16 mouse cellular contexts compared by ENCODE assay signal in the genomic region with DNA sequence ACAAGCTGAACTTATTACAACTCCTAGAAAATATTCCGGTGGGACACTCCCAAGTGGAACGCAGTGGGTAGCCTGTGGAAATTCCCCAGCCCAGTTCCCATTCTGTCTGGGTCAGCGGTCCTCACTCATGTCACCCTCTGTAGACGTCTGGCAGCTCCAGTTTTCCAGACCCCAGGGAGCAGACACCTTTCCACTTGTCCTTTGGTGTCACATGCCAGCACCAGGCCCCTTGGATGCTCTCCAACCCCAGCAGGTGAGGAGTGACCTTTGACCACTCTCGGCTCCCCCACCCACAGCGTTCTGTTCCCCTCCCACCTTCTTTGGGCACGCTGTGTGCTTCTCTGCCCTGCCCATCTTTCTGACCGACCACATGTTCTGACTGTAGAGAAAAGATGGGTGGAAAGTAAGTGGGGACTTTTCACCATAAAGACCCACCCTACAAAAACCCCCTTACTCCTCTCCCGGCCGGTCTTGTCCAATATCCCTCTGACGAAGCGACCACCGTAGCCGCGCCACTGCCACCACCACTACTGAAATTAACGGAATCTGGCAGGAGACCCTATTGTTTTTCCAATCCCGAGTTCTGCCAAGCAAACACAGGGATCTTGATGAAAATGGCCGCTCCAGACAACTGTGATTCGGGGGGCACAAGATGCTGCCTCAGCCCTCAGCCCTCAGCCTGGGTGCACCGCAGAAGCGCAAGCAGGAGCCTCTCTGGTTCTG.
DNase-seq lines count a peak whose midpoint lies in the region; ATAC-seq lines count a peak whose summit lies in the region.
"Had no signal": no experiment of that assay in that cellular context is flagged by ENCODE, and none has a peak within 500 bp of the region (broad histone marks: within the 10 kb centered on the region; RNA-seq: fewer than 3 reads in every experiment).

No protein-coding gene starts in this region.

- H3K9ac ChIP-seq in forebrain, embryonic 11.5 days (ENCODE audit: low read length), result no peak overlapping the region
- no peak overlapping the region for H3K9ac ChIP-seq in midbrain, embryonic 11.5 days (ENCODE audit: low read length)
- no peak overlapping the region for H3K9ac ChIP-seq in midbrain, embryonic 14.5 days (replicated peaks; ENCODE audit: low read length)
- no peak overlapping the region for H3K9ac ChIP-seq in intestine, embryonic 15.5 days
- no peak overlapping the region for H3K9ac ChIP-seq in hindbrain, embryonic 14.5 days
- H3K9ac ChIP-seq: embryonic facial prominence, embryonic 13.5 days; heart, embryonic 15.5 days; hindbrain, embryonic 13.5 days; limb, embryonic 12.5 days; liver, embryonic 15.5 days had no signal

- H3K27ac ChIP-seq in forebrain, embryonic 10.5 days, result peak overlapping the region; percentile 20; the same call in 1 of the 2 replicates
- no peak overlapping the region for H3K27ac ChIP-seq in forebrain, embryonic 11.5 days (ENCODE audit: low read depth, low read length)
- H3K27ac ChIP-seq in midbrain, embryonic 11.5 days (ENCODE audit: low read depth, low read length), result no peak overlapping the region
- no peak overlapping the region for H3K27ac ChIP-seq in midbrain, embryonic 14.5 days (replicated peaks; ENCODE audit: low read depth, low read length)
- H3K27ac ChIP-seq in intestine, embryonic 15.5 days, result no peak overlapping the region
- H3K27ac ChIP-seq in hindbrain, embryonic 14.5 days, result no peak overlapping the region
- H3K27ac ChIP-seq: embryonic facial prominence, embryonic 13.5 days; heart, embryonic 15.5 days; hindbrain, embryonic 13.5 days; limb, embryonic 12.5 days; liver, embryonic 15.5 days had no signal

- peaks cover 51% of the 10 kb centered on the region for H3K4me1 ChIP-seq in forebrain, embryonic 10.5 days
- H3K4me1 ChIP-seq in forebrain, embryonic 11.5 days (replicated peaks; ENCODE audit: control insufficient read depth, insufficient read depth, low read length), result peaks cover 9% of the 10 kb centered on the region
- peaks cover 9% of the 10 kb centered on the region for H3K4me1 ChIP-seq in midbrain, embryonic 11.5 days (ENCODE audit: control insufficient read depth, insufficient read depth, low read length)
- H3K4me1 ChIP-seq in midbrain, embryonic 14.5 days (ENCODE audit: control insufficient read depth, insufficient read depth, low read length), result no peaks in the 10 kb centered on the region
- no peaks in the 10 kb centered on the region; the same call in 1 of the 2 replicates for H3K4me1 ChIP-seq in intestine, embryonic 15.5 days (replicated peaks)
- H3K4me1 ChIP-seq in hindbrain, embryonic 14.5 days (replicated peaks; ENCODE audit: control insufficient read depth, insufficient read depth, low read length), result no peaks in the 10 kb centered on the region
- H3K4me1 ChIP-seq: liver, embryonic 15.5 days had no signal

- DNase-seq in forebrain, embryonic 10.5 days (ENCODE audit: extremely low spot score, low spot score), result no peak
- no peak for DNase-seq in forebrain, embryonic 11.5 days (ENCODE audit: low spot score)
- DNase-seq in midbrain, embryonic 11.5 days (ENCODE audit: low spot score, missing footprints), result peak; percentile 82
- DNase-seq in midbrain, embryonic 14.5 days, result no peak
- DNase-seq in kidney, postnatal 10 days, result peak; percentile 52
- no peak for DNase-seq in hindbrain, embryonic 14.5 days (ENCODE audit: low spot score)
- DNase-seq: lung, postnatal 14 days; right cerebral cortex, postnatal 25 days had no signal

- WGBS in forebrain, embryonic 10.5 days, result 88% methylated on average over 21 of the region's 21 CpGs
- WGBS in forebrain, embryonic 11.5 days, result 87% methylated on average over 21 of the region's 21 CpGs
- WGBS in midbrain, embryonic 11.5 days, result 87% methylated on average over 21 of the region's 21 CpGs
- whole genome bisulfite sequencing in midbrain, embryonic 14.5 days, result 83% methylated on average over 21 of the region's 21 CpGs
- 80% methylated on average over 21 of the region's 21 CpGs for WGBS in intestine, embryonic 15.5 days
- WGBS in hindbrain, embryonic 14.5 days, result 72% methylated on average over 21 of the region's 21 CpGs

- no peak overlapping the region for H3K4me2 ChIP-seq in forebrain, embryonic 11.5 days (ENCODE audit: low read depth, low read length, severe bottlenecking)
- no peak overlapping the region for H3K4me2 ChIP-seq in midbrain, embryonic 11.5 days
- H3K4me2 ChIP-seq in midbrain, embryonic 14.5 days (ENCODE audit: low read length), result no peak overlapping the region
- no peak overlapping the region for H3K4me2 ChIP-seq in intestine, embryonic 15.5 days (replicated peaks)
- no peak overlapping the region for H3K4me2 ChIP-seq in hindbrain, embryonic 14.5 days (replicated peaks)
- H3K4me2 ChIP-seq: embryonic facial prominence, embryonic 13.5 days; heart, embryonic 15.5 days; hindbrain, embryonic 13.5 days; limb, embryonic 12.5 days; liver, embryonic 15.5 days had no signal

- ATAC-seq in forebrain, embryonic 11.5 days (replicated peaks; ENCODE audit: low FRiP score), result no peak
- no peak for ATAC-seq in midbrain, embryonic 11.5 days (ENCODE audit: low FRiP score)
- ATAC-seq in midbrain, embryonic 14.5 days (ENCODE audit: low FRiP score, low TSS enrichment), result no peak
- peak; percentile 74 for ATAC-seq in intestine, embryonic 15.5 days
- no peak for ATAC-seq in activated CD4-positive, CD25-positive, alpha-beta regulatory T cell, adult 4 months
- ATAC-seq in hindbrain, embryonic 14.5 days (ENCODE audit: low FRiP score), result no peak

- peaks cover 20% of the 10 kb centered on the region for H3K27me3 ChIP-seq in forebrain, embryonic 10.5 days (ENCODE audit: poor library complexity, severe bottlenecking)
- no peaks in the 10 kb centered on the region for H3K27me3 ChIP-seq in forebrain, embryonic 11.5 days (ENCODE audit: control insufficient read depth, insufficient read depth, low read length)
- no peaks in the 10 kb centered on the region for H3K27me3 ChIP-seq in midbrain, embryonic 11.5 days (ENCODE audit: control insufficient read depth, insufficient read depth, low read length)
- no peaks in the 10 kb centered on the region for H3K27me3 ChIP-seq in midbrain, embryonic 14.5 days (ENCODE audit: control insufficient read depth, insufficient read depth, low read length)
- H3K27me3 ChIP-seq in intestine, embryonic 15.5 days (replicated peaks), result no peaks in the 10 kb centered on the region
- no peaks in the 10 kb centered on the region for H3K27me3 ChIP-seq in hindbrain, embryonic 14.5 days (ENCODE audit: control insufficient read depth, insufficient read depth, low read length)
- H3K27me3 ChIP-seq: embryonic facial prominence, embryonic 13.5 days; heart, embryonic 15.5 days; hindbrain, embryonic 13.5 days; limb, embryonic 12.5 days; liver, embryonic 15.5 days had no signal

- H3K4me3 ChIP-seq in forebrain, embryonic 10.5 days, result no peak overlapping the region
- H3K4me3 ChIP-seq in forebrain, embryonic 11.5 days (ENCODE audit: low read depth, low read length), result no peak overlapping the region
- no peak overlapping the region for H3K4me3 ChIP-seq in midbrain, embryonic 11.5 days (ENCODE audit: low read depth, low read length)
- no peak overlapping the region for H3K4me3 ChIP-seq in midbrain, embryonic 14.5 days (replicated peaks; ENCODE audit: low read depth, low read length)
- H3K4me3 ChIP-seq in intestine, embryonic 15.5 days (replicated peaks), result no peak overlapping the region
- H3K4me3 ChIP-seq in hindbrain, embryonic 14.5 days (replicated peaks; ENCODE audit: low read length), result no peak overlapping the region
- H3K4me3 ChIP-seq: embryonic facial prominence, embryonic 13.5 days; heart, embryonic 15.5 days; hindbrain, embryonic 13.5 days; limb, embryonic 12.5 days; liver, embryonic 15.5 days; myocyte had no signal

- no peaks in the 10 kb centered on the region for H3K9me3 ChIP-seq in forebrain, embryonic 10.5 days
- no peaks in the 10 kb centered on the region for H3K9me3 ChIP-seq in forebrain, embryonic 11.5 days (ENCODE audit: control insufficient read depth, low read length)
- no peaks in the 10 kb centered on the region for H3K9me3 ChIP-seq in midbrain, embryonic 11.5 days (ENCODE audit: control insufficient read depth, low read length)
- H3K9me3 ChIP-seq in midbrain, embryonic 14.5 days (ENCODE audit: control insufficient read depth, low read length), result no peaks in the 10 kb centered on the region
- H3K9me3 ChIP-seq in intestine, embryonic 15.5 days, result no peaks in the 10 kb centered on the region
- no peaks in the 10 kb centered on the region for H3K9me3 ChIP-seq in hindbrain, embryonic 14.5 days (ENCODE audit: control insufficient read depth, low read length)
- H3K9me3 ChIP-seq: embryonic facial prominence, embryonic 13.5 days; heart, embryonic 15.5 days; hindbrain, embryonic 13.5 days; limb, embryonic 12.5 days; liver, embryonic 15.5 days had no signal

- H3K36me3 ChIP-seq in forebrain, embryonic 10.5 days (replicated peaks), result no peaks in the 10 kb centered on the region
- no peaks in the 10 kb centered on the region for H3K36me3 ChIP-seq in forebrain, embryonic 11.5 days (ENCODE audit: control insufficient read depth, insufficient read depth, low read length)
- H3K36me3 ChIP-seq in midbrain, embryonic 11.5 days (ENCODE audit: control insufficient read depth, insufficient read depth, low read length), result no peaks in the 10 kb centered on the region
- H3K36me3 ChIP-seq in midbrain, embryonic 14.5 days (ENCODE audit: control insufficient read depth, insufficient read depth, low read length), result no peaks in the 10 kb centered on the region
- no peaks in the 10 kb centered on the region for H3K36me3 ChIP-seq in intestine, embryonic 15.5 days
- H3K36me3 ChIP-seq in hindbrain, embryonic 14.5 days (replicated peaks; ENCODE audit: control insufficient read depth, insufficient read depth), result no peaks in the 10 kb centered on the region
- H3K36me3 ChIP-seq: embryonic facial prominence, embryonic 13.5 days; heart, embryonic 15.5 days; hindbrain, embryonic 13.5 days; limb, embryonic 12.5 days; liver, embryonic 15.5 days had no signal

Comparison
In these comparisons a context has a peak if more than half of its experiments do, and no peak if none do; other contexts are left out.
1. DNase-seq: peak in midbrain, embryonic 11.5 days (single experiment) and kidney, postnatal 10 days (single experiment); none in forebrain, embryonic 10.5 days (single experiment), forebrain, embryonic 11.5 days (single experiment), midbrain, embryonic 14.5 days (single experiment) and hindbrain, embryonic 14.5 days (single experiment).